Mouse (Mus musculus): ENCODE data around the gene Zfp871.
"Not testable (repeated sequence)": the region's sequence is repeated elsewhere in the genome, so short reads cannot be mapped to it uniquely, and the experiment has no call there.

Gene Zfp871

DNA sequence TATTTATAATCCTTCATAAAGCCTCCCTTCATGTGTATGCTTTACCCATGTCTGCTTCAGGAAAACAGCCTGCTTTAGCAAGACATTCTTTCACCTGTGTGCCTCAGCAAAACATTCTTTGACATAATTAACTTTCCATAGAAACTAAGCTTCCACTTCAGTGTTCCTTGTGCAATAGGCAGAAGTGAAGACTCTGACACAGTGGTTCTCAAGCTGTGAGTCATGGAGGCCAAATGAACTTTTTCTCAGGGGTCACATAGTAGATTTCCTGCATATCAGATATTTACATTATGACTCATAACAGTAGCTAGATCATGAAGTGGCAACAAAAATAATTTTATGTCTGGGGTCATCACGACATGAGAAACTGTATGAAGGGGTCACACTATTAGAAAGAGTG is 49.7 kb downstream of the Zfp871 start:
- no peak for DNase-seq (ENCODE audit: low read depth, low spot score)

DNA sequence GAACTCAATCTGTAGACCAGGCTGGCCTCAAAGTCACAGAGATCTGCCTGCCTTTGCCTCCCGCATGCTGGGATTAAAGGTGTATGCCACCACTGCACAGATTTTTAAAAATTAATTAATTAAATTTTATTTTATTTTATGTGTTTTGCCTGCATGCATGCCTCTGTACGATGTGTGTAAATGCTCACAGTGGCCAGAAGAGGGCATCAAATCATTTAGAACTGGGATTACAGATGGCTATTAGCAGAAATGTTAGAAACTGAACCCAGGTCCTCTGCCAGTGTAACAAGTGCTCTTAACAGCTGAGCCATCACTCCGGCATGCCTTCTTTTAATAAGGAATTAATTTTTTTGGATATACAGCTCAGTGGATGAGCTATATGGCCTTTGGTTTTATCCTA is 59.1 kb downstream of the Zfp871 start:
- DNase-seq (ENCODE audit: low read depth, low spot score): no peak

DNA sequence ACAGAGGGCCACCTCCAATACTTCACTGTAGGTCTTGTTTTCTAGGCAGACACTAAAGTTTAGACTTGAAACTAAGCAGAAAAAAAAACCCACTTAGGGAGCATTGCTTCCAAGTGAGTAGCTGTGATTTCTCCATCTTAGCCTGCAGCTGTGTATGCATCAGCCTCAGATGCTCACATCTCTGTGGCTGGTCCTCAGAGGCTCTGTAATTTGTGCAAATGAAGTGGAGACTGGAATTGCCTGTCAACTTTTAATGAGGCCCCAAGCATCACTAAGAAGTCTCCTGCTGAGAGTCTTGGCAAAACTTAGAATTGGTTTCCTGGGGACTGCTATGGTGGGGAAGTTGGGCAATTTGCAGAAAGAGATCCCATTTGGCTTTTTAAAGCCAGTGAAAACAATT is 61.7 kb downstream of the Zfp871 start:
- DNase-seq (ENCODE audit: low read depth, low spot score): not testable (repeated sequence)

DNA sequence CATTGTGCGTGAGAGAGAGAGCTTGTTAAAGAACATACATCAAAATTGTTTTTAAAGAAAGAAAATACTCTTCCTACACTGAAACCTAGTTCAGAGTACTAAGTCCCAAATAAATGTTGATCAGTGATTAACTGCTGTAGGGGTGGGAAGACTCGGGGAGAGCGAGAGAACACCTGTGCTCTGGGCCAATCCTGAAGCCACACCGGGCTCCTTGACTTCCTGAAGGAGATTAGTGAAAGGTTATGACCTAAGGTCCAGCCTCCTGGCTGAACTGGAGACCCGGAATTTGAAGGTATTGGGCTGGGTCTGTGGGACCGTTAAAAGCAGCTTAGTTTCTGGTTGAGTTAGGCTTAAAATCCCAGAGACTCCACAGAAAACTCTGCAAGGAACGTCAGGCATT is 65.3 kb downstream of the Zfp871 start:
- DNase-seq (ENCODE audit: low read depth, low spot score): no peak

DNA sequence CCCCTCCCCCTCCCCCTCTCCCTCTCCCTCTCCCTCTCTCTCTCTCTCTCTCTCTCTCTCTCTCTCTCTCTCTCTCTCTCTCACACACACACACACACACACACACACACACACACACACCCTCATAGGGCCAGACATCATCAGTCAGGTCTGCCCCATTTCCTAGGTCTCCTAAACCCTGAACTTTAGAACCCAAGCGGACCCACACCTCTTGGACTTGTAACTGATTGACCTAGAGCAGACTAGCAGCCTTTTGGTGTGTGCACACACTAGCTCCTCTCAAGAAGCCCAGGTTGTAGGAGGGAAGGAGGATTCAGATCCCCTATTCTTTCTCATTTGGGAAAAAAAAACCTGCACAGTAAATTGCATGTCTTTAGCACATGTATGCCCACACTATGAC is 65.9 kb downstream of the Zfp871 start:
- DNase-seq (ENCODE audit: low read depth, low spot score): not testable (repeated sequence)
